Mouse (Mus musculus): ENCODE measurements around the gene Efhc2. TPM values are rescaled to one million over a fixed set of nuclear protein-coding genes. Genes with fewer than 3 reads are reported as not detected.

Gene Efhc2
- polyA plus RNA-seq (2011; ENCODE audit: insufficient read depth, insufficient read length, low read depth, missing spikeins), result 1.4 and 1.5 TPM in 2 replicates

DNA sequence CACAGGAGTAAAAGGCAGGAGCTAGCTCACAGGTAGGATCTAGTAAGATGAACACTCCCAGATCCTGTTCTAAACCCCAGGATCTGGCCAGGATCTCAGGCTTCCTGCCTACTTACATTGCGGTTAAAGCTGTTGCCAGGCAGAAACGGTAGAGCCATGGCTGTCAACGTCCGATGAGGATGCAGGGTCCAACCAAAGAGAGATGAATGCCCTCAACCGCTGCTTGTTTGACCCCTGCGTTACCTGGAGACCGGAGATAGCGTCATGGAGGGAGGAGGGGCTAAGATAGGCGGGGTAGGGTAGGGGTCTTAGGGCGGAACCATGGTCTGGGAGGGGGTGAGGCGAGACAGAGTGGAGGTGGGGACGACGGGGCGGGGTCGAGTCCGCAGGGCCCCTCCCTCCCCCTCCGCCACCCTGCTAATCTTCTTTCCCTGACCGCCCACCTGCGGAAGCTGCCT, at the start of gene Efhc2:
TSS of gene Efhc2 (minus strand) at position 243 of the 458 bp plus-strand sequence.
- Histone ChIP-seq H3K27me3 (ENCODE audit: control insufficient read depth, insufficient read depth, low read length, poor library complexity, severe bottlenecking) (no peaks in the 10 kb centered on the region), H3K36me3 (ENCODE audit: control insufficient read depth, insufficient read depth, low read length, poor library complexity, severe bottlenecking) (no peaks in the 10 kb centered on the region), H3K9me3 (replicated peaks; ENCODE audit: control insufficient read depth, insufficient read depth, low read length, poor library complexity, severe bottlenecking) (no peaks in the 10 kb centered on the region), H3K4me1 (ENCODE audit: control insufficient read depth, insufficient read depth, low read length) (no peaks in the 10 kb centered on the region), H3K27ac (ENCODE audit: insufficient read depth, low read length) (no peak within 1 kb of the TSS), H3K9ac (ENCODE audit: low read depth, poor library complexity, severe bottlenecking) (no peak within 1 kb of the TSS), H3K4me3 (ENCODE audit: low read depth, low read length) (no peak within 1 kb of the TSS)
- TF ChIP-seq CTCF (IDR thresholded peaks at IDR 0.05; ENCODE audit: low read depth, low read length), result no peak
- no peak for TF ChIP-seq POLR2A (IDR thresholded peaks at IDR 0.05; ENCODE audit: insufficient read depth, low read length)
- TF ChIP-seq EP300 (IDR thresholded peaks at IDR 0.05; ENCODE audit: insufficient read depth, low read depth, low read length), result no peak

DNA sequence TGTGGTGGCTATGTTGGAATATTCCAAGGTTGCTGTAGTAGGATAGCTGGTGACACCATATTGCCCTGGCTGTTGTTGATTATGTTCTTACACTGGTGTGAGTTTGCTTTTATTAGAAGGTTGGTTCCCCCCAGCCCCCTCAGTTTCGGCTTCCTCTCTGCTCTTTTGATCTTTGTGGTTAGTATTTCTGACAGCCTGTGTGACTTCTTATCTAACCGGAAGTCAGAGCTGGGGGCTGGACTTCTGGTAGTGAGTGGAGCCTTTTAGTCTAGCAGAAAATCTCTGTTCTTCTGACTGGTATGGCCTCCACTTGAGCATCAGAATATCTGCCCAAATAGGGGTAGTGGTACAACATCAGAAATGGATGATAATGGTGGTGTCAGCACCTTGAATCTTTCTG, 45.9 kb upstream of the Efhc2 start:
- no peak for TF ChIP-seq EP300 (IDR thresholded peaks at IDR 0.05; ENCODE audit: insufficient read depth, low read depth, low read length)
- TF ChIP-seq POLR2A (IDR thresholded peaks at IDR 0.05; ENCODE audit: insufficient read depth, low read length), result no peak
- no peak for TF ChIP-seq CTCF (IDR thresholded peaks at IDR 0.05; ENCODE audit: low read depth, low read length)
- Histone ChIP-seq H3K27me3 (ENCODE audit: control insufficient read depth, insufficient read depth, low read length, poor library complexity, severe bottlenecking) (no peaks in the 10 kb centered on the region), H3K36me3 (ENCODE audit: control insufficient read depth, insufficient read depth, low read length, poor library complexity, severe bottlenecking) (no peaks in the 10 kb centered on the region), H3K9me3 (replicated peaks; ENCODE audit: control insufficient read depth, insufficient read depth, low read length, poor library complexity, severe bottlenecking) (no peaks in the 10 kb centered on the region), H3K4me3 (ENCODE audit: low read depth, low read length) (no peak overlapping the region), H3K9ac (ENCODE audit: low read depth, poor library complexity, severe bottlenecking) (no peak overlapping the region), H3K27ac (ENCODE audit: insufficient read depth, low read length) (no peak overlapping the region), H3K4me1 (ENCODE audit: control insufficient read depth, insufficient read depth, low read length) (no peaks in the 10 kb centered on the region)

DNA sequence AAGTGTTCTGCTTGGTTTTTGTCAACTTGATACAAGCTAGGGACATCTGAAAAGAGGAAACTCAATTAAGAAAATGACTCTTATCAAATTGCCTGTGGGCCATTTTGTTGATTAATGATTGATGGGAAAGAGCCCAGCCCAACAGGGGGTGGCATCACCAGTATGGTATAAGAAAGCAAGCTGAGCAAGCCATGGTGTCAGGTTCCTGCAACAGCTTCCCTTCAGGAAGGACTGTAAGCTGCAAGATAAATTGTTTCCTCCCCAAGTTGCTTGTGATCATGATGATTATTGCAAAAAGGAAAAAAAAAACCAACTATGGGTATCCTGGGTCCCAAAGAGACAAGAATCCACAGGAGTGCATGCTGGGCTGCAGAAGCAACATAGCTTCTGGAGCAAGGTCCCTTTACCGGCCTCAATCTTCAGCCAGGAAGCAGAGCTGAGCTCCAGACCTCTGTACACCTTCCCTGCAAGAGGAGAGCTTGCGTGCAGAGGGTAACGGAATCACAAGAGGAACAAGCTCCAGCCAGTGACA, 18.8 kb downstream of the Efhc2 start:
- TF ChIP-seq POLR2A (IDR thresholded peaks at IDR 0.05; ENCODE audit: insufficient read depth, low read length) (no peak), CTCF (IDR thresholded peaks at IDR 0.05; ENCODE audit: low read depth, low read length) (no peak), EP300 (IDR thresholded peaks at IDR 0.05; ENCODE audit: insufficient read depth, low read depth, low read length) (no peak)
- Histone ChIP-seq H3K9ac (ENCODE audit: low read depth, poor library complexity, severe bottlenecking) (no peak overlapping the region), H3K27me3 (ENCODE audit: control insufficient read depth, insufficient read depth, low read length, poor library complexity, severe bottlenecking) (no peaks in the 10 kb centered on the region), H3K4me1 (ENCODE audit: control insufficient read depth, insufficient read depth, low read length) (no peaks in the 10 kb centered on the region), H3K27ac (ENCODE audit: insufficient read depth, low read length) (no peak overlapping the region), H3K9me3 (replicated peaks; ENCODE audit: control insufficient read depth, insufficient read depth, low read length, poor library complexity, severe bottlenecking) (no peaks in the 10 kb centered on the region), H3K4me3 (ENCODE audit: low read depth, low read length) (no peak overlapping the region), H3K36me3 (ENCODE audit: control insufficient read depth, insufficient read depth, low read length, poor library complexity, severe bottlenecking) (no peaks in the 10 kb centered on the region)

DNA sequence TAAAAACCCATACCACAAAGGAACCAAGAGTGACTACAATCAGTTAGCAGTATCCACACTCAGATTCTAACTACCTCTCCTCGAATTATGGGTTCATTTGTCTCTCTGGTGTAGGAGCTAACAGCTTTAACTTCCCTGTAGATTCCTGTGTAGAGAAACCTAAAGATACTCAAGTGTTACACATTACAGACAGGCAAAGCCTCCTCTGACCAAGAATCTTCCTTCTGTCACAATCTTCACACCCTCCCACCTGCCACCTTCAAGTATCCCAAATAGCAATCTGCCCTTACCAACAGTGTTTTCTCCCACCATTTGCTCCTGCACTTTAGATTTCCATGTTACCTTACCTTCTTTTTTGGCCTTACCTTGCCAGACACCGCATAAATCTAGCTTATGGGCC, 35.3 kb downstream of the Efhc2 start:
- Histone ChIP-seq H3K4me1 (ENCODE audit: control insufficient read depth, insufficient read depth, low read length) (no peaks in the 10 kb centered on the region), H3K4me3 (ENCODE audit: low read depth, low read length) (no peak overlapping the region), H3K36me3 (ENCODE audit: control insufficient read depth, insufficient read depth, low read length, poor library complexity, severe bottlenecking) (no peaks in the 10 kb centered on the region), H3K9me3 (replicated peaks; ENCODE audit: control insufficient read depth, insufficient read depth, low read length, poor library complexity, severe bottlenecking) (no peaks in the 10 kb centered on the region), H3K9ac (ENCODE audit: low read depth, poor library complexity, severe bottlenecking) (no peak overlapping the region), H3K27me3 (ENCODE audit: control insufficient read depth, insufficient read depth, low read length, poor library complexity, severe bottlenecking) (no peaks in the 10 kb centered on the region), H3K27ac (ENCODE audit: insufficient read depth, low read length) (no peak overlapping the region)
- TF ChIP-seq POLR2A (IDR thresholded peaks at IDR 0.05; ENCODE audit: insufficient read depth, low read length) (no peak), EP300 (IDR thresholded peaks at IDR 0.05; ENCODE audit: insufficient read depth, low read depth, low read length) (no peak), CTCF (IDR thresholded peaks at IDR 0.05; ENCODE audit: low read depth, low read length) (no peak)

DNA sequence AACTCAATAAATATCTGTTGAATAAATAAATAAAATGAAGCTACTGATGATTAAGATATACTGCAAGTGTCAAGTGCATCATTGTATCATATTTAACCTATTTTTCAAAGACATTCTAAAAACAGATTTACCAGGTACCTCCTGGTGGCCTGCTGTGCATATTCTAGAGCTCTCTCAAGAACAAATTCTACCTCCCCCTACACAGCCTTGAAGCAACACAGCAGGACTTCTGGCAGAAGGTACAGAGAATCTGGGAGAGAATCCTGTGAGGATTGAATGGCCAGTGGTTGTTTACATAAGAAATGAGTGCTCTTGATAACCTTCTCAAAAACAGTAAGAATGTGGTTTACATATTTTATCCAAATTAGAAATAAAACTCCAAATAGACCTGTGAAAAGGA, 94.0 kb downstream of the Efhc2 start:
- no peak overlapping the region for H3K4me3 ChIP-seq (ENCODE audit: low read depth, low read length)
- H3K9ac ChIP-seq (ENCODE audit: low read depth, poor library complexity, severe bottlenecking), result no peak overlapping the region
- TF ChIP-seq POLR2A (IDR thresholded peaks at IDR 0.05; ENCODE audit: insufficient read depth, low read length) (no peak), EP300 (IDR thresholded peaks at IDR 0.05; ENCODE audit: insufficient read depth, low read depth, low read length) (no peak), CTCF (IDR thresholded peaks at IDR 0.05; ENCODE audit: low read depth, low read length) (no peak)
- no peaks in the 10 kb centered on the region for H3K36me3 ChIP-seq (ENCODE audit: control insufficient read depth, insufficient read depth, low read length, poor library complexity, severe bottlenecking)
- no peak overlapping the region for H3K27ac ChIP-seq (ENCODE audit: insufficient read depth, low read length)
- H3K27me3 ChIP-seq (ENCODE audit: control insufficient read depth, insufficient read depth, low read length, poor library complexity, severe bottlenecking), result no peaks in the 10 kb centered on the region
- H3K4me1 ChIP-seq (ENCODE audit: control insufficient read depth, insufficient read depth, low read length), result no peaks in the 10 kb centered on the region
- no peaks in the 10 kb centered on the region for H3K9me3 ChIP-seq (replicated peaks; ENCODE audit: control insufficient read depth, insufficient read depth, low read length, poor library complexity, severe bottlenecking)

DNA sequence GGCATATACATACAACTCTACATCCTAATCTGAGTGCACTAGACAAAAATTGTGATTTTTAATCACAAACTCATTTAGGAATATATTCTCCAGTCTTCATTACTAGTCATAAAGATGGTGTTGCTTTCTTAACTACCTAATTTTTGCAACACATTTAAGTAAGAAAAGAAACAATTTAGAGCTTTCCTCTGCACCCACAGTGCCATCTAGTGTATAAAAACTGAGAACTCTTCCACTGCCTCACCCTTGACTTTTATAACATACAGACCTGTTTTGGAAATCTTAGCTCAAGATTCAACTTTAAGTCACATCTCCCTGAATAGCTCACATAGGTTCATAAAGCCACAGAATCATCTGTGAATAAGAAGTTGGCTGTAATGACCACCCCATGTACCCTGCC, 101.7 kb downstream of the Efhc2 start:
- no peaks in the 10 kb centered on the region for H3K27me3 ChIP-seq (ENCODE audit: control insufficient read depth, insufficient read depth, low read length, poor library complexity, severe bottlenecking)
- no peak for TF ChIP-seq EP300 (IDR thresholded peaks at IDR 0.05; ENCODE audit: insufficient read depth, low read depth, low read length)
- no peak for TF ChIP-seq POLR2A (IDR thresholded peaks at IDR 0.05; ENCODE audit: insufficient read depth, low read length)
- TF ChIP-seq CTCF (IDR thresholded peaks at IDR 0.05; ENCODE audit: low read depth, low read length), result no peak
- no peak overlapping the region for H3K9ac ChIP-seq (ENCODE audit: low read depth, poor library complexity, severe bottlenecking)
- no peaks in the 10 kb centered on the region for H3K9me3 ChIP-seq (replicated peaks; ENCODE audit: control insufficient read depth, insufficient read depth, low read length, poor library complexity, severe bottlenecking)
- no peaks in the 10 kb centered on the region for H3K4me1 ChIP-seq (ENCODE audit: control insufficient read depth, insufficient read depth, low read length)
- H3K4me3 ChIP-seq (ENCODE audit: low read depth, low read length), result no peak overlapping the region
- no peak overlapping the region for H3K27ac ChIP-seq (ENCODE audit: insufficient read depth, low read length)
- H3K36me3 ChIP-seq (ENCODE audit: control insufficient read depth, insufficient read depth, low read length, poor library complexity, severe bottlenecking), result no peaks in the 10 kb centered on the region
